Mouse (Mus musculus) lung, postnatal 36 days (tissue): ENCODE measurements at regions not wholly inside any gene's neighbourhood (a gene's known extent, or its start where the extent isn't known, plus 50 kb on each side); places are given as distances from the start of the nearest gene placed in this dataset.
A peak's percentile ranks its signal among the peaks of the same experiment; 100 is the strongest.

Experiments used
- DNase-seq: peaks from one replicate; pipeline ENCODE4 v3.0.0; 2022; ENCODE audit warnings: mixed read lengths

GRCm38 (mm10) chr13:72023666-72024065, 60.1 kb upstream of the Irx1 start:
- no peak for DNase-seq

GRCm38 (mm10) chr13:72043930-72044470, 80.5 kb upstream of the Irx1 start:
- DNase-seq: peak; percentile 62

- no peak for DNase-seq
Measured at GRCm38 (mm10) chr13:72056469-72056868, 92.9 kb upstream of the Irx1 start.

DNA sequence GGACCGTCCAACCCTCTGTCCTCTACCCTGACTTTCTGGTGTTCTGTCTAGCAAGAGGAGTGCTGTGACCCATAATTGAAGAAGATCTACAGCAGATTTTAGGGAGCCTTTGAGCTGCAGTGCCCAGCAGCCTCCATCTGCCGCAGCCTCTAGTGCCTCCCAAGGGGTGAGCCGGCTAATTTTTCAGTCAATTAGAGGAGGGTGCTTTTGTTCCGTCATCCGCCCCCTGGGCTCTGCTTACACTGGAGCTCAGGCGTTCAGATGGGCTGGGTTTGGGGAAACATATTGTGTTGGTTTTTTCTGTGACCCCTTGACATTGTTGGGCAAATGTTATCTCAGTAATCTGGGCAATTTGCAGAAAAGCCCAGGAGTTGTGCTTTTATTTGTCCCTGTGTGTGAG, 98.1 kb upstream of the Irx1 start:
- no peak for DNase-seq

DNA sequence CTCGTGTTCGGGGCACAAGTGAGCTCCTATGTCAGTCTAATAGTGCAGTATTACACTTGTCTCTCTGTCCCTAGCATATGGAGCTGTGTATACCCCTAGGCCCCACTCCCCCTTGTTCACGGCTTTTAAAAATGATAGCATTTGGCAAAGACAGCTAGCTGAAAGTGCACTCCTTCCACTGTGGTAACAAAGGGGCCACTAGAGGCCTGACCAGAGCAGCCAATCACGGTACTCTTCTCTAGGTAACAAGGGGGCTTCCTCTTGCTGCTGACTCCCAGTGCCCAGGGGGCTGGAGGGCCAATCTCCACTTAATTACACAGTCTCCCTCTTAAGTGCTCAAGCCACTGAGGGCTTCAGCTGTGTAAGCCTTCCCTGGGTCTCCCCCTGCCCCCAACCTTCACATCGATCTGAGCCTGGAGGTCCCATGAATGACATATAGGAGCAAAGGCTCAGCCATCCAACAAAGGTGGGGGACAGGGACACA, 99.8 kb upstream of the Irx1 start:
- no peak for DNase-seq

- DNase-seq: peak; percentile 50
Measured at GRCm38 (mm10) chr13:72096585-72096984, 133.1 kb upstream of the Irx1 start.

DNA sequence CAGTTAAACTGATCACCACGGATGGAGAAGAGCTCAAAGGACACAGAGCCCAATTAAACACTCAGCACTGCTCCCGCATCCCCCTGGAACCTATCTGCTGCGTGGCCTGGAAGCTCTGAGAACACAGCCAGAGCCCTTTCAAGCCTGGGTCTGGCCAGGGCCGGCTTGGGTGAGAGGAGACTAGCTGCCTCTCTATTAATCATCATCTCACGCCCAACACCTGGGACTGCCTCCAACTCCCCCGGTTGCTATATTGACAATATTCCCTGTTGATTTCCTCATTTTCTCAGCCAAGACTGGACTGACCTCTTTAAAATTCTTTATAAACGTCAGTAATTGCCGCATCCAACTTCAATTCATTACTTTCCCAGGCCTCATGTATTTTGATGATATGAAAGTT, 133.7 kb upstream of the Irx1 start:
- DNase-seq: no peak

- no peak for DNase-seq
Measured at GRCm38 (mm10) chr13:72097811-72098210, 134.3 kb upstream of the Irx1 start.

GRCm38 (mm10) chr13:72100741-72101140, 137.2 kb upstream of the Irx1 start:
- DNase-seq: peak; percentile 14

- no peak for DNase-seq
Measured at GRCm38 (mm10) chr13:72108666-72109065, 145.1 kb upstream of the Irx1 start.

- DNase-seq: no peak
Measured at GRCm38 (mm10) chr13:72113942-72114341, 150.4 kb upstream of the Irx1 start.

GRCm38 (mm10) chr13:72114776-72115663, 151.5 kb upstream of the Irx1 start:
- no peak for DNase-seq

DNA sequence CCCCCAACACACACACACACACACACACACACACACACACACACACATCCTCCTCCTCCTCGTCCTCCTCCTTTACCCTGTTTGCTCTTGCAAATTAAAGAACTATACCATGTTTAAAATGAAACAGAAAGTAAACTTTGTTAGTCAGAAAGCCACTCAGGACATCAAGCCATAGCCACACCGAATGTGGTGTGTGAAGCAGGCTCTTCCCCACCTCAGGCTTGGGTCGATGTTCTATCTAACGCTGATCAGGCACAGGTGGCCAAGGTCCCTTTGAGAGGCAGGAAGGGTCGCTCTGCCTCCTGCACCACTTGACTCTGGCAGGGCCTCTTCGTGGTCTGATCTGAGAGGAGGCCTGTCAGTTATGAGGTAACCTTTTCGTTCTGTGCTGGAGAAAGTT, 156.9 kb upstream of the Irx1 start:
- peak; percentile 4 for DNase-seq

- no peak for DNase-seq
Measured at GRCm38 (mm10) chr13:72120911-72121553, 157.5 kb upstream of the Irx1 start.

GRCm38 (mm10) chr13:72121554-72122229, 158.2 kb upstream of the Irx1 start:
- no peak for DNase-seq

DNA sequence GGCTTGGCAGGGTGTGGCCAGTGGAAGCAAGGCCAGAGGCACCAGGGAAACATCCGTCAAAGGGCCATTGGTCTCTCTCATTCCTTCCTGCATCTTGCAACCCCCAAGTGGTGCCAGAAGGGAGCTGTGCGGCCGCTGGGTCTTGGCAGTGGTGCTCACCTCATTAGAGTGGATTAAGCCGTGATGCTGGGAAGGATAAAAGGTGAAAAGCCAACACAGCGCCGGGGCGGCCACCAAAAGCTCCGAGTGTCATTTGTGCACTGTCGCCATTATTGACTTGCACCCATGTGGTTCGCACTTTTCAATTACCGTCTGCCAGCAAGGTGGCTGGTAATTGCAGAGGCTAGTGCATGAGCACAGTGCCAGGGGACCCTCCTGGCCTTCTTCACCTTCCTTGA, 158.7 kb upstream of the Irx1 start:
- DNase-seq: no peak

GRCm38 (mm10) chr13:72128306-72128705, 164.8 kb upstream of the Irx1 start:
- no peak for DNase-seq

GRCm38 (mm10) chr13:72131341-72131740, 167.8 kb upstream of the Irx1 start:
- DNase-seq: no peak

DNA sequence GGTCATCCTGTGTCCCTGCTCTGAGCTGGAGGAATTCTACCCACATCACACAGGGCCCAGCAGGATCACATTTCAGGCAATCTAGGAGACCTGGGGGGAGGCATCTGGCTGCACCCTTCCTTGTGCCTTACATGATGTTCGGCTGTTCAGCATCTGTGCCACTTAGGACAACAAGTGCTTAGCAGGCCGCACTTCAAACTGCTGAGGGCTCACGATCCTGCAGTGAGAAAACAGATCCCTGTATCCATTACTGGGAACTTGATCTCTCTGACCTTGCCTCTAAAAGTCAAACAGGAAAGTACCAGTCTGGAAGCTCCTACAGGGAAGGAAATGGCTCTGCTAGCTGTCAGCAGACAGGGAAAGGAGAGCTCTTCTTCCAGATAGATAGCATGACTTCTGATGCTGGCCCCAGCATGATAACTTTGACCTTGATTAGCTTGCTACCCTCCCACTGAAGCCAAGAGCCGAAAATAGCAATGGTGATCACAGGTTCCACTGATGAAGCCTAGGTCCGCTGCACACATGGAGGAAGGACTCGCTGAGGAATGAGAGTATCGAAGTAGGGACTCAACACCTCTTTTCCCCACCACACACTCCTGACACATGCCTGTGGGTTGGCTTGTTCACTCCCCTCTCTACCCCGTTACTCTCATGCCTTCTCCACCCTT, 170.7 kb upstream of the Irx1 start:
- DNase-seq: no peak

DNA sequence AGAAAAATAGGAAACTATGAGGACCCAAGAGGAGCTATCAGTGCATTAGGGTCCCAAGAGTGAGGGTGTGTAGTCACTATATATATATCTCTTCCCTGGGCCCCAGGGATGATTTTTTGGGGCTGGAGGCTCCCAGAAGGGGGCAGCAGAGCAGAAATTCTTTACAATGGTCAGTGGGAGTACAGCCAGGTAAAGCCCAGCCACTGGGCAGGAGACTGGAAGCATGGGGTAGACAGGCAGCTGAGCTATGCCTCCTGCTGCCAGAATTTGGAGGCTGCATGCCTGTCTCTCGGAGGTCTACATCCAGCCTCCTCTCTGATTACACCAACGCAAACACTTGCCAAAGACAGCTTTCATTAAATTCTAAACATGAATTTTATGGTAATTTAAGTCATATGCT, 202.7 kb upstream of the Irx1 start:
- DNase-seq: peak; percentile 55

GRCm38 (mm10) chr13:72167434-72167833, 203.9 kb upstream of the Irx1 start:
- peak; percentile 4 for DNase-seq

DNA sequence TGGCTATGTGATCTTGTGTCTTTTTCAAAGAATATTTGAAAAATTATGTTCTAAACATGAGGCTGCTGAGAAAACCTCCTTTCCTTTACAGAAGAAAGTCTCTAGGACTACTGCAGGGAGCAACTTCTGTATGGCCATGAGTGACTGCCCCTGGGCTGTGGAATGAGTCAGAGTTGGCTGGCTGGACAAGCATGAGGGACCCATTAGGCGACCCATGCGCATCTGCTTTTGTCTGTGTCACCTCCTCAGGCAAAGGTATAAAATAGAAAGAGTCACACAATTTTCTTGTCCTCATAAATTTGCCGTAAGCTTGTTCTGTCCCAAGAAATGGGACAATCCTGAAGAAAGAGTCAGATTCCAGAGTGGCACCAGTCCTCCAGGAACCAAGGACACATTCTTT, 220.1 kb upstream of the Irx1 start:
- no peak for DNase-seq
